Mouse (Mus musculus) midbrain, embryonic 11.5 days (tissue): Measurements from ENCODE around the gene Dhx40. TPM values are rescaled to one million over a fixed set of nuclear protein-coding genes. Genes with fewer than 3 reads are reported as not detected.
"Not testable (repeated sequence)": the region's sequence is repeated elsewhere in the genome, so short reads cannot be mapped to it uniquely, and the experiment has no call there.

ENCODE experiments used
- ATAC-seq: fragments of 200-750 bp; cut with Nextera tagmentation; 2 replicates; pipeline ENCODE4 v1.8.0; 2017; ENCODE audit warnings: moderate TSS enrichment, moderate library complexity; ENCODE audit not compliant: low FRiP score
- DNase-seq: peaks from one replicate; pipeline ENCODE4 v3.0.0; 2015; ENCODE audit warnings: low spot score; ENCODE audit errors: missing footprints
- H3K27ac ChIP-seq: fragments of 300-500 bp; sonication (generic); 2 replicates; pipeline ENCODE4 v1.5.1; 2014; ENCODE audit warnings: low read depth, low read length
- H3K27me3 ChIP-seq: fragments of 300-500 bp; sonication (generic); 2 replicates; pipeline ENCODE4 v1.6.1; 2014; ENCODE audit warnings: mild to moderate bottlenecking, low read length, moderate library complexity, mixed read lengths; ENCODE audit not compliant: control insufficient read depth, insufficient read depth
- H3K36me3 ChIP-seq: fragments of 300-500 bp; sonication (generic); 2 replicates; pipeline ENCODE4 v1.6.1; 2014; ENCODE audit warnings: mild to moderate bottlenecking, low read length, moderate library complexity, mixed read lengths; ENCODE audit not compliant: control insufficient read depth, insufficient read depth
- H3K4me1 ChIP-seq: fragments of 300-500 bp; sonication (generic); 2 replicates; pipeline ENCODE4 v1.6.1; 2014; ENCODE audit warnings: low read length; ENCODE audit not compliant: control insufficient read depth, insufficient read depth
- H3K4me2 ChIP-seq: fragments of 300-500 bp; sonication (generic); 2 replicates; pipeline ENCODE4 v1.6.1; 2014; ENCODE audit warnings: mild to moderate bottlenecking, moderate library complexity
- H3K4me3 ChIP-seq: fragments of 300-500 bp; sonication (generic); 2 replicates; pipeline ENCODE4 v1.5.1; 2014; ENCODE audit warnings: low read depth, low read length
- H3K9ac ChIP-seq: fragments of 300-500 bp; sonication (generic); 2 replicates; pipeline ENCODE4 v1.6.1; 2014; ENCODE audit warnings: low read length
- H3K9me3 ChIP-seq: fragments of 300-500 bp; sonication (generic); 2 replicates; pipeline ENCODE4 v1.6.1; 2016; ENCODE audit warnings: low read length; ENCODE audit not compliant: control insufficient read depth
- WGBS: fragments of 180-500 bp; shearing (Covaris S2); extraction: QIAGEN DNeasy Blood & Tissue Kit; methylation state at CpG from one replicate; pipeline ENCODE4 v1.1.7; 2014; 5-methylcytosine and 5-hydroxymethylcytosine counted together
- polyA plus RNA-seq: library from polyadenylated mRNA; unstranded; fragments of >200 nt; fragmentation: Nextera tagmentation; extraction: Ambion mirVana; gene quantifications from 2 replicates; pipeline ENCODE4 v1.2.1, GENCODE M21; 2014

Dhx40 gene
- polyA plus RNA-seq, 1 experiment from 2014 or later = 55.0 TPM

- H3K4me3 ChIP-seq = no peak overlapping the region
- no peaks in the 10 kb centered on the region for H3K27me3 ChIP-seq
- no peak overlapping the region for H3K4me2 ChIP-seq
- no peak for ATAC-seq
- no peak for DNase-seq
- H3K27ac ChIP-seq = no peak overlapping the region
- no peaks in the 10 kb centered on the region for H3K36me3 ChIP-seq
- no peaks in the 10 kb centered on the region for H3K9me3 ChIP-seq
- H3K4me1 ChIP-seq = peaks cover 3% of the 10 kb centered on the region; the same call in 1 of the 2 replicates
- WGBS = 85% methylated on average over 2 of the region's 2 CpGs
- no peak overlapping the region for H3K9ac ChIP-seq
Measured at GRCm38 (mm10) chr11:86810572-86811325, 3.2 kb upstream of the Dhx40 start.

GRCm38 (mm10) chr11:86809828-86810227 lies 2.3 kb upstream of the Dhx40 start:
- H3K4me1 ChIP-seq = peaks cover 3% of the 10 kb centered on the region; the same call in 1 of the 2 replicates
- H3K36me3 ChIP-seq = no peaks in the 10 kb centered on the region
- H3K4me3 ChIP-seq = no peak overlapping the region
- DNase-seq (no peak), ATAC-seq (no peak)
- H3K9ac ChIP-seq = no peak overlapping the region
- no peaks in the 10 kb centered on the region for H3K27me3 ChIP-seq
- no peak overlapping the region for H3K4me2 ChIP-seq
- H3K27ac ChIP-seq = no peak overlapping the region
- 69% methylated on average over 4 of the region's 4 CpGs for WGBS
- H3K9me3 ChIP-seq = no peaks in the 10 kb centered on the region

GRCm38 (mm10) chr11:86807001-86807477 lies 507 bp downstream of the Dhx40 start:
- Histone ChIP-seq H3K4me2 (peak overlapping the region; percentile 59), H3K27me3 (no peaks in the 10 kb centered on the region), H3K9me3 (no peaks in the 10 kb centered on the region), H3K4me1 (peaks cover 3% of the 10 kb centered on the region; the same call in 1 of the 2 replicates), H3K4me3 (peak overlapping the region; percentile 90), H3K27ac (peak overlapping the region; percentile 83), H3K9ac (peak overlapping the region; percentile 81), H3K36me3 (no peaks in the 10 kb centered on the region; the same call in 1 of the 2 replicates)
- DNase-seq (peak; percentile 96), ATAC-seq (peak; percentile 91)
- WGBS = under 1% methylated on average over 25 of the region's 25 CpGs

GRCm38 (mm10) chr11:86794161-86794560 lies 13.4 kb downstream of the Dhx40 start:
- no peaks in the 10 kb centered on the region for H3K4me1 ChIP-seq
- no peaks in the 10 kb centered on the region for H3K27me3 ChIP-seq
- no peak for ATAC-seq
- H3K9ac ChIP-seq = no peak overlapping the region
- 79% methylated on average over 1 of the region's 1 CpGs for WGBS
- DNase-seq = no peak
- no peak overlapping the region for H3K4me3 ChIP-seq
- no peaks in the 10 kb centered on the region for H3K9me3 ChIP-seq
- H3K27ac ChIP-seq = no peak overlapping the region
- H3K4me2 ChIP-seq = no peak overlapping the region
- peaks cover 6% of the 10 kb centered on the region; the same call in 1 of the 2 replicates for H3K36me3 ChIP-seq

- H3K36me3 ChIP-seq, ATAC-seq, H3K4me2 ChIP-seq, H3K9ac ChIP-seq, H3K4me1 ChIP-seq, H3K4me3 ChIP-seq, DNase-seq, H3K9me3 ChIP-seq, H3K27me3 ChIP-seq, H3K27ac ChIP-seq: not testable (repeated sequence)
- WGBS = 96% methylated on average over 5 of the region's 5 CpGs
Measured at GRCm38 (mm10) chr11:86787436-86787835, 20.1 kb downstream of the Dhx40 start.

- WGBS = 92% methylated on average over 2 of the region's 2 CpGs
- H3K36me3 ChIP-seq = peaks cover 10% of the 10 kb centered on the region
Measured at GRCm38 (mm10) chr11:86785767-86786166, 21.8 kb downstream of the Dhx40 start.

GRCm38 (mm10) chr11:86769884-86770283 lies 37.7 kb downstream of the Dhx40 start:
- no peaks in the 10 kb centered on the region for H3K9me3 ChIP-seq
- no peak overlapping the region for H3K4me3 ChIP-seq
- no peak overlapping the region for H3K27ac ChIP-seq
- no peaks in the 10 kb centered on the region for H3K4me1 ChIP-seq
- DNase-seq (no peak), ATAC-seq (no peak)
- no peak overlapping the region for H3K4me2 ChIP-seq
- WGBS = 95% methylated on average over 4 of the region's 4 CpGs
- no peak overlapping the region for H3K9ac ChIP-seq
- H3K36me3 ChIP-seq = peaks cover 5% of the 10 kb centered on the region; the same call in 1 of the 2 replicates
- no peaks in the 10 kb centered on the region for H3K27me3 ChIP-seq

More at GRCm38 (mm10) chr11:86785767-86786166, 21.8 kb downstream of the Dhx40 start:
- no peaks in the 10 kb centered on the region for H3K9me3 ChIP-seq
- no peak for ATAC-seq
- H3K27ac ChIP-seq = no peak overlapping the region
- no peak overlapping the region for H3K4me2 ChIP-seq
- H3K27me3 ChIP-seq = no peaks in the 10 kb centered on the region
- DNase-seq = no peak
- no peaks in the 10 kb centered on the region for H3K4me1 ChIP-seq
- H3K9ac ChIP-seq = no peak overlapping the region
- no peak overlapping the region for H3K4me3 ChIP-seq

GRCm38 (mm10) chr11:86764501-86764900 lies 43.0 kb downstream of the Dhx40 start:
- no peaks in the 10 kb centered on the region for H3K9me3 ChIP-seq
- no peaks in the 10 kb centered on the region for H3K27me3 ChIP-seq
- no peaks in the 10 kb centered on the region for H3K4me1 ChIP-seq
- ATAC-seq (no peak), DNase-seq (no peak)
- H3K4me2 ChIP-seq = no peak overlapping the region
- no peak overlapping the region for H3K4me3 ChIP-seq
- 92% methylated on average over 2 of the region's 2 CpGs for WGBS
- no peaks in the 10 kb centered on the region for H3K36me3 ChIP-seq
- H3K9ac ChIP-seq = no peak overlapping the region
- no peak overlapping the region for H3K27ac ChIP-seq

- H3K27ac ChIP-seq, ATAC-seq, H3K4me3 ChIP-seq, H3K36me3 ChIP-seq, H3K9me3 ChIP-seq, H3K9ac ChIP-seq, DNase-seq, H3K27me3 ChIP-seq, H3K4me2 ChIP-seq, H3K4me1 ChIP-seq: not testable (repeated sequence)
- WGBS = 94% methylated on average over 11 of the region's 11 CpGs
Measured at GRCm38 (mm10) chr11:86763127-86763526, 44.4 kb downstream of the Dhx40 start.
